Mouse (Mus musculus): ENCODE data around the gene Med27. TPM values are rescaled to one million over a fixed set of nuclear protein-coding genes. Genes with fewer than 3 reads are reported as not detected.

Med27 gene
- polyA plus RNA-seq, 1 experiment, result 25.9 TPM

- TF ChIP-seq POLR2A (IDR thresholded peaks at IDR 0.05; ENCODE audit: low read depth, low read length) (no peak), CTCF (conservative IDR thresholded peaks at IDR 0.05; ENCODE audit: insufficient read depth, insufficient read length, low read depth, low read length) (no peak)
- Histone ChIP-seq H3K4me3 (ENCODE audit: insufficient read depth, low read depth, low read length) (no peak overlapping the region), H3K36me3 (ENCODE audit: control insufficient read depth, insufficient read depth, low read length) (no peaks in the 10 kb centered on the region), H3K27me3 (replicated peaks; ENCODE audit: control insufficient read depth, insufficient read depth, low read length) (no peaks in the 10 kb centered on the region), H3K4me1 (ENCODE audit: control insufficient read depth, insufficient read depth, low read length) (peaks cover 7% of the 10 kb centered on the region; the same call in 1 of the 2 replicates), H3K27ac (ENCODE audit: insufficient read depth, low read depth, low read length) (no peak overlapping the region)
- 81% methylated on average over 7 of the region's 7 CpGs for WGBS
- no peak for DNase-seq
These were observed 68.3 kb downstream of the Med27 start for GRCm38 (mm10) chr2:29414852-29415473.

GRCm38 (mm10) chr2:29418498-29418897 is 71.9 kb downstream of the Med27 start:
- TF ChIP-seq CTCF (conservative IDR thresholded peaks at IDR 0.05; ENCODE audit: insufficient read depth, insufficient read length, low read depth, low read length) (no peak), POLR2A (IDR thresholded peaks at IDR 0.05; ENCODE audit: low read depth, low read length) (no peak)
- 80% methylated on average over 6 of the region's 6 CpGs for WGBS
- no peaks in the 10 kb centered on the region for H3K27me3 ChIP-seq (replicated peaks; ENCODE audit: control insufficient read depth, insufficient read depth, low read length)
- no peaks in the 10 kb centered on the region for H3K36me3 ChIP-seq (ENCODE audit: control insufficient read depth, insufficient read depth, low read length)
- H3K4me3 ChIP-seq (ENCODE audit: insufficient read depth, low read depth, low read length), result no peak overlapping the region
- H3K4me1 ChIP-seq (ENCODE audit: control insufficient read depth, insufficient read depth, low read length), result peaks cover 6% of the 10 kb centered on the region; the same call in 1 of the 2 replicates
- DNase-seq, result no peak
- no peak overlapping the region; the same call in 1 of the 2 replicates for H3K27ac ChIP-seq (ENCODE audit: insufficient read depth, low read depth, low read length)

GRCm38 (mm10) chr2:29419434-29419833 is 72.8 kb downstream of the Med27 start:
- Histone ChIP-seq H3K36me3 (ENCODE audit: control insufficient read depth, insufficient read depth, low read length) (no peaks in the 10 kb centered on the region), H3K27me3 (replicated peaks; ENCODE audit: control insufficient read depth, insufficient read depth, low read length) (no peaks in the 10 kb centered on the region), H3K4me3 (ENCODE audit: insufficient read depth, low read depth, low read length) (no peak overlapping the region), H3K4me1 (ENCODE audit: control insufficient read depth, insufficient read depth, low read length) (peaks cover 2% of the 10 kb centered on the region; the same call in 1 of the 2 replicates), H3K27ac (ENCODE audit: insufficient read depth, low read depth, low read length) (no peak overlapping the region)
- TF ChIP-seq POLR2A (IDR thresholded peaks at IDR 0.05; ENCODE audit: low read depth, low read length) (no peak), CTCF (conservative IDR thresholded peaks at IDR 0.05; ENCODE audit: insufficient read depth, insufficient read length, low read depth, low read length) (no peak)
- no peak for DNase-seq
- WGBS, result 62% methylated on average over 5 of the region's 5 CpGs

- 54% methylated on average over 5 of the region's 5 CpGs for WGBS
- Histone ChIP-seq H3K4me1 (ENCODE audit: control insufficient read depth, insufficient read depth, low read length) (peaks cover 2% of the 10 kb centered on the region; the same call in 1 of the 2 replicates), H3K4me3 (ENCODE audit: insufficient read depth, low read depth, low read length) (no peak overlapping the region), H3K36me3 (ENCODE audit: control insufficient read depth, insufficient read depth, low read length) (no peaks in the 10 kb centered on the region), H3K27ac (ENCODE audit: insufficient read depth, low read depth, low read length) (no peak overlapping the region), H3K27me3 (replicated peaks; ENCODE audit: control insufficient read depth, insufficient read depth, low read length) (no peaks in the 10 kb centered on the region)
- TF ChIP-seq CTCF (conservative IDR thresholded peaks at IDR 0.05; ENCODE audit: insufficient read depth, insufficient read length, low read depth, low read length) (peak; percentile 65), POLR2A (IDR thresholded peaks at IDR 0.05; ENCODE audit: low read depth, low read length) (no peak)
- DNase-seq, result peak; percentile 73
These were observed 73.3 kb downstream of the Med27 start for GRCm38 (mm10) chr2:29419946-29420345.

- TF ChIP-seq POLR2A (IDR thresholded peaks at IDR 0.05; ENCODE audit: low read depth, low read length), result no peak
- TF ChIP-seq CTCF (conservative IDR thresholded peaks at IDR 0.05; ENCODE audit: insufficient read depth, insufficient read length, low read depth, low read length), result no peak
- Histone ChIP-seq H3K27me3 (replicated peaks; ENCODE audit: control insufficient read depth, insufficient read depth, low read length) (no peaks in the 10 kb centered on the region), H3K36me3 (ENCODE audit: control insufficient read depth, insufficient read depth, low read length) (no peaks in the 10 kb centered on the region), H3K27ac (ENCODE audit: insufficient read depth, low read depth, low read length) (no peak overlapping the region), H3K4me3 (ENCODE audit: insufficient read depth, low read depth, low read length) (no peak overlapping the region), H3K4me1 (ENCODE audit: control insufficient read depth, insufficient read depth, low read length) (peaks cover 2% of the 10 kb centered on the region; the same call in 1 of the 2 replicates)
- DNase-seq, result no peak
- 77% methylated on average over 10 of the region's 10 CpGs for WGBS
These were observed 75.7 kb downstream of the Med27 start for GRCm38 (mm10) chr2:29422126-29422840.

- WGBS, result 87% methylated on average over 3 of the region's 3 CpGs
- Histone ChIP-seq H3K27ac (ENCODE audit: insufficient read depth, low read depth, low read length) (no peak overlapping the region), H3K27me3 (replicated peaks; ENCODE audit: control insufficient read depth, insufficient read depth, low read length) (no peaks in the 10 kb centered on the region), H3K4me3 (ENCODE audit: insufficient read depth, low read depth, low read length) (no peak overlapping the region), H3K4me1 (ENCODE audit: control insufficient read depth, insufficient read depth, low read length) (peaks cover 2% of the 10 kb centered on the region; the same call in 1 of the 2 replicates), H3K36me3 (ENCODE audit: control insufficient read depth, insufficient read depth, low read length) (no peaks in the 10 kb centered on the region)
- no peak for TF ChIP-seq POLR2A (IDR thresholded peaks at IDR 0.05; ENCODE audit: low read depth, low read length)
- no peak for DNase-seq
These were observed 76.4 kb downstream of the Med27 start for GRCm38 (mm10) chr2:29423059-29423458.

GRCm38 (mm10) chr2:29425386-29425785 is 78.8 kb downstream of the Med27 start:
- H3K4me3 ChIP-seq (ENCODE audit: insufficient read depth, low read depth, low read length), result no peak overlapping the region
- DNase-seq, result peak; percentile 32
- TF ChIP-seq CTCF (conservative IDR thresholded peaks at IDR 0.05; ENCODE audit: insufficient read depth, insufficient read length, low read depth, low read length) (no peak), POLR2A (IDR thresholded peaks at IDR 0.05; ENCODE audit: low read depth, low read length) (no peak)
- H3K4me1 ChIP-seq (ENCODE audit: control insufficient read depth, insufficient read depth, low read length), result no peaks in the 10 kb centered on the region
- 82% methylated on average over 2 of the region's 2 CpGs for WGBS
- H3K27me3 ChIP-seq (replicated peaks; ENCODE audit: control insufficient read depth, insufficient read depth, low read length), result no peaks in the 10 kb centered on the region
- H3K36me3 ChIP-seq (ENCODE audit: control insufficient read depth, insufficient read depth, low read length), result no peaks in the 10 kb centered on the region
- H3K27ac ChIP-seq (ENCODE audit: insufficient read depth, low read depth, low read length), result no peak overlapping the region

All from kidney, adult 2 months (tissue).